8 mouse cellular contexts compared by ENCODE assay signal in the genomic region with DNA sequence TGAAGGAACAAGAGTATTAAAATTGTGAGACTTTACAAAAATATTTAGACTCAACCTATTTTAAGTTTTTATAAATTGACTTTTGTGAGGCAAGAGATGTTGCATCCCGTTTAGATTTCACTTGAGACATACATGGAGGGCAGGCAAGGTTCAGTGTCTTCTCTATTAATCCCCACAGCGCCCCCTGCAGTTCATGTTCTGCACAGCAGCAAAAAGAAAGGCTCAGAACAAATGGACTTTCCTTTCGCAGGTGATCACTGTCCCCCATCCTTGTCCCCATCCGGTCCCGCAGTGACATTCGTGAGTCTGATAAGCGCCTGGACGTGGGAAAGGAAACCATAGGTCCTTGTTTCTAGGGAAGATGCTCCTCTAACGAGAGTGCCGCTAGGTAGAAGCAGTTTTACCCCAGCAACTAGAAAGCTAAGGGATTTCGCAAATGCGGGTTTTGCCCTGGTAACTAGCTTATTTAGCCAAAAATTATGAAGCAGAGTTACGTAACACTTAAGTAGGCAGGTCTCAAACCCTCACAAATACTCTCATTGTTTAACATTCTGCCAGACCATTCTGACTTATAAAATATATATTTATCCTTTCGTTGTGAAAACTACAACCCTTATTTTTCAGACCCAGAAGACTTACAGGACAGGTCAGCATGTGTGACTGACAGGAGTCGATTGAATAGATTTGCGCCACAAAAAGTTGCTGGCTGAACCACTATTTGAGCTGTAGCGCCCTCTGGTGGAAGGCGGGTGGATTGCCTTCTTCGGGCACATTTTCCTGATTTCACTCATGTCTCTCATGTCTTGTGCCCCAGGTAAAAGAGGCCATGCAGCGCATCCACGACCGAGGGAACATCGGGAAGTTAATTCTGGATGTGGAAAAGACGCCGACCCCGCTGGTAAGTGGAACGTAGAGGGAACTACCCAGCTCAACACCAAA. TPM values are rescaled to one million over a fixed set of nuclear protein-coding genes. Genes with fewer than 3 reads are reported as not detected.
DNase-seq lines count a peak whose midpoint lies in the region; TF ChIP-seq lines count a peak whose summit lies in the region.

No protein-coding gene starts in this region.

- peaks cover 7% of the 10 kb centered on the region; the same call in 1 of the 2 replicates for H3K36me3 ChIP-seq in hindbrain, embryonic 10.5 days

- no peaks in the 10 kb centered on the region for H3K27me3 ChIP-seq in cerebellum, adult 2 months (ENCODE audit: control insufficient read depth, insufficient read depth, low read length)
- no peaks in the 10 kb centered on the region for H3K27me3 ChIP-seq in hindbrain, embryonic 10.5 days (ENCODE audit: insufficient read depth, poor library complexity, severe bottlenecking)

- no peak for TF ChIP-seq POLR2A in cerebellum, adult 2 months (IDR thresholded peaks at IDR 0.05; ENCODE audit: borderline replicate concordance, insufficient read depth, low read length)

- 33% methylated on average over 27 of the region's 27 CpGs for WGBS in cerebellum, adult 2 months
- 43% methylated on average over 27 of the region's 27 CpGs for WGBS in hindbrain, embryonic 10.5 days

- peak; percentile 67 for DNase-seq in Muller cell, postnatal 12 days (ENCODE audit: inconsistent ontology term)
- peak; percentile 81 to 91 for DNase-seq in cerebellum, adult 2 months
- DNase-seq in frontal cortex, adult 2 months (ENCODE audit: extremely low spot score in 1 of 2, low spot score in 1 of 2) = peak; percentile 57 to 94
- peak; percentile 77 for DNase-seq in hindbrain, embryonic 10.5 days (ENCODE audit: low spot score)
- peak; percentile 72 to 95 for DNase-seq in layer of hippocampus, postnatal 25 days (ENCODE audit: extremely low spot score in 1 of 2, low spot score in 1 of 2)
- peak; percentile 83 for DNase-seq in lung, postnatal 36 days
- peak; percentile 88 to 90 for DNase-seq in right cerebral cortex, adult 2 months (ENCODE audit: low spot score in 2 of 2)
- DNase-seq in urinary bladder, postnatal 10 days (ENCODE audit: low spot score) = peak; percentile 41

- peak overlapping the region; percentile 42 for H3K4me3 ChIP-seq in cerebellum, adult 2 months (replicated peaks; ENCODE audit: insufficient read depth, low read depth, low read length)
- H3K4me3 ChIP-seq in hindbrain, embryonic 10.5 days = no peak overlapping the region

- H3K4me1 ChIP-seq in cerebellum, adult 2 months (ENCODE audit: control insufficient read depth, insufficient read depth, low read length) = no peaks in the 10 kb centered on the region
- no peaks in the 10 kb centered on the region for H3K4me1 ChIP-seq in hindbrain, embryonic 10.5 days (replicated peaks)

- no peak overlapping the region for H3K27ac ChIP-seq in cerebellum, adult 2 months (ENCODE audit: insufficient read depth, low read length)
- no peak overlapping the region for H3K27ac ChIP-seq in hindbrain, embryonic 10.5 days

- TF ChIP-seq CTCF in cerebellum, adult 2 months (IDR thresholded peaks at IDR 0.05; ENCODE audit: borderline replicate concordance, insufficient read depth, low read depth, low read length) = peak; percentile 88

- H3K9me3 ChIP-seq in hindbrain, embryonic 10.5 days = no peaks in the 10 kb centered on the region

RNA-seq across cellular contexts. Expression of a gene that starts 48.6 kb away (rescaled TPM):
- not detected in 2 replicates for polyA plus RNA-seq in cerebellum, adult 2 months (2012; rRNA removed)
- not detected in 2 replicates for polyA plus RNA-seq in frontal cortex, adult 2 months (2012; rRNA removed)
- not detected in 2 replicates for polyA plus RNA-seq in hindbrain, embryonic 10.5 days (2016; fragmentation: Nextera tagmentation; extraction: Ambion mirVana)
- total RNA-seq in layer of hippocampus, postnatal 25 days (2021) = not detected
